Mouse (Mus musculus) urinary bladder, postnatal 14 days (tissue): ENCODE data around the gene Fam229a.

Source experiments
- DNase-seq: peaks from one replicate; pipeline ENCODE4 v3.0.0; 2021; ENCODE audit warnings: low spot score

The Fam229a gene

GRCm38 (mm10) chr4:129495672-129496562 is 4.9 kb downstream of the Fam229a start:
- DNase-seq = no peak

GRCm38 (mm10) chr4:129496631-129497030 is 5.6 kb downstream of the Fam229a start:
- DNase-seq = no peak

GRCm38 (mm10) chr4:129498941-129499340 is 8.0 kb downstream of the Fam229a start:
- DNase-seq = no peak

GRCm38 (mm10) chr4:129500017-129500416 is 9.0 kb downstream of the Fam229a start:
- no peak for DNase-seq

- DNase-seq = peak; percentile 91
Observed at GRCm38 (mm10) chr4:129500607-129501566, 9.9 kb downstream of the Fam229a start.

- DNase-seq = peak; percentile 41
Observed at GRCm38 (mm10) chr4:129502327-129502888, 11.4 kb downstream of the Fam229a start.

- no peak for DNase-seq
Observed at GRCm38 (mm10) chr4:129502901-129503444, 12.0 kb downstream of the Fam229a start.

GRCm38 (mm10) chr4:129505511-129505910 is 14.5 kb downstream of the Fam229a start:
- no peak for DNase-seq

- no peak for DNase-seq
Observed at GRCm38 (mm10) chr4:129507434-129508236, 16.6 kb downstream of the Fam229a start.

GRCm38 (mm10) chr4:129508237-129508515 is 17.2 kb downstream of the Fam229a start:
- no peak for DNase-seq

- peak; percentile 55 for DNase-seq
Observed at GRCm38 (mm10) chr4:129508834-129509600, 18.0 kb downstream of the Fam229a start.

GRCm38 (mm10) chr4:129509650-129510049 is 18.7 kb downstream of the Fam229a start:
- no peak for DNase-seq

- no peak for DNase-seq
Observed at GRCm38 (mm10) chr4:129510723-129511412, 19.9 kb downstream of the Fam229a start.

- DNase-seq = no peak
Observed at GRCm38 (mm10) chr4:129511413-129512096, 20.6 kb downstream of the Fam229a start.

GRCm38 (mm10) chr4:129513086-129513767 is 22.2 kb downstream of the Fam229a start, which contains the start of gene Marcksl1:
TSS of gene Marcksl1 (plus strand) at chr4:129513581.
- peak; percentile 91 for DNase-seq

GRCm38 (mm10) chr4:129513891-129514290 is 22.9 kb downstream of the Fam229a start:
- no peak for DNase-seq

GRCm38 (mm10) chr4:129514300-129514898 is 23.4 kb downstream of the Fam229a start:
- peak; percentile 72 for DNase-seq

GRCm38 (mm10) chr4:129516925-129517324 is 25.9 kb downstream of the Fam229a start:
- DNase-seq = peak; percentile 80
